Mouse (Mus musculus): ENCODE measurements around the gene Lhcgr.

- no peak for TF ChIP-seq TAL1 (IDR thresholded peaks at IDR 0.05; ENCODE audit: low read length)
- no peak for TF ChIP-seq GATA1 (IDR thresholded peaks at IDR 0.05; ENCODE audit: low read length)
Measured at GRCm38 (mm10) chr17:88790680-88791079, 1.1 kb downstream of the Lhcgr start.
